Mouse (Mus musculus) stomach, embryonic 14.5 days (tissue): ENCODE measurements around the gene Poc1b. TPM values are rescaled to one million over a fixed set of nuclear protein-coding genes. Genes with fewer than 3 reads are reported as not detected.

Experiments used
- ATAC-seq: fragments of 200-750 bp; cut with Nextera tagmentation; 2 replicates; pipeline ENCODE4 v1.8.0; 2017; ENCODE audit warnings: low read depth, moderate TSS enrichment; ENCODE audit not compliant: insufficient number of reproducible peaks, insufficient read depth, low FRiP score
- H3K27ac ChIP-seq: fragments of 300-500 bp; sonication (generic); 2 replicates; pipeline ENCODE4 v1.5.1; 2014; ENCODE audit warnings: mild to moderate bottlenecking, low read length, moderate library complexity, mixed read lengths
- H3K27me3 ChIP-seq: fragments of 300-500 bp; sonication (generic); 2 replicates; pipeline ENCODE4 v1.6.1; 2014; ENCODE audit warnings: low read length, control low read depth, mixed read lengths; ENCODE audit not compliant: control insufficient read depth, insufficient read depth
- H3K36me3 ChIP-seq: fragments of 300-500 bp; sonication (generic); 2 replicates; pipeline ENCODE4 v1.6.1; 2014; ENCODE audit warnings: mild to moderate bottlenecking, control low read depth, low read length, moderate library complexity, mixed read lengths; ENCODE audit not compliant: control insufficient read depth, insufficient read depth
- H3K4me1 ChIP-seq: fragments of 300-500 bp; sonication (generic); 2 replicates; pipeline ENCODE4 v1.6.1; 2014; ENCODE audit warnings: low read length, control low read depth, mixed read lengths; ENCODE audit not compliant: control insufficient read depth, insufficient read depth
- H3K4me2 ChIP-seq: fragments of 300-500 bp; sonication (generic); replicated peaks from 2 replicates; pipeline ENCODE4 v1.6.1; 2014; ENCODE audit warnings: low read depth, low read length, control low read depth
- H3K4me3 ChIP-seq: fragments of 300-500 bp; sonication (generic); 2 replicates; pipeline ENCODE4 v1.5.1; 2014; ENCODE audit warnings: low read depth, low read length, control low read depth
- H3K9ac ChIP-seq: fragments of 300-500 bp; sonication (generic); replicated peaks from 2 replicates; pipeline ENCODE4 v1.6.1; 2014; ENCODE audit warnings: low read depth, mild to moderate bottlenecking, control low read depth, low read length, moderate library complexity, mixed read lengths
- H3K9me3 ChIP-seq: fragments of 300-500 bp; sonication (generic); 2 replicates; pipeline ENCODE4 v1.6.1; 2016; ENCODE audit warnings: low read depth, low read length, control low read depth; ENCODE audit not compliant: control insufficient read depth
- WGBS: fragments of 180-500 bp; shearing (Covaris S2); extraction: QIAGEN DNeasy Blood & Tissue Kit; methylation state at CpG from one replicate; pipeline ENCODE4 v1.1.7; 2014; 5-methylcytosine and 5-hydroxymethylcytosine counted together
- polyA plus RNA-seq: library from polyadenylated mRNA; unstranded; fragments of >200 nt; fragmentation: Nextera tagmentation; extraction: Ambion mirVana; gene quantifications from 2 replicates; pipeline ENCODE4 v1.2.1, GENCODE M21; 2014

Poc1b gene
- polyA plus RNA-seq, 1 experiment from 2014 or later: 24.9 TPM

- Histone ChIP-seq H3K9ac (no peak overlapping the region), H3K9me3 (no peaks in the 10 kb centered on the region), H3K27ac (no peak overlapping the region), H3K27me3 (no peaks in the 10 kb centered on the region), H3K4me1 (no peaks in the 10 kb centered on the region; the same call in 1 of the 2 replicates), H3K4me2 (no peak overlapping the region), H3K36me3 (no peaks in the 10 kb centered on the region), H3K4me3 (no peak overlapping the region)
- ATAC-seq: no peak
- WGBS: 73% methylated on average over 5 of the region's 5 CpGs
Observed at GRCm38 (mm10) chr10:99222726-99223125, 115.9 kb downstream of the Poc1b start.

- Histone ChIP-seq H3K4me2 (no peak overlapping the region), H3K36me3 (no peaks in the 10 kb centered on the region), H3K4me3 (no peak overlapping the region), H3K27me3 (no peaks in the 10 kb centered on the region), H3K27ac (no peak overlapping the region), H3K9me3 (no peaks in the 10 kb centered on the region), H3K4me1 (peaks cover 12% of the 10 kb centered on the region; the same call in 1 of the 2 replicates), H3K9ac (no peak overlapping the region)
- WGBS: 37% methylated on average over 3 of the region's 3 CpGs
- ATAC-seq: no peak
Observed at GRCm38 (mm10) chr10:99224218-99224617, 117.4 kb downstream of the Poc1b start.

GRCm38 (mm10) chr10:99226782-99227181, 119.9 kb downstream of the Poc1b start:
- H3K4me1 ChIP-seq: peaks cover 16% of the 10 kb centered on the region; the same call in 1 of the 2 replicates
- no peak overlapping the region for H3K4me3 ChIP-seq
- no peaks in the 10 kb centered on the region for H3K27me3 ChIP-seq
- H3K9ac ChIP-seq: no peak overlapping the region
- no peaks in the 10 kb centered on the region for H3K36me3 ChIP-seq
- H3K9me3 ChIP-seq: no peaks in the 10 kb centered on the region
- no peak overlapping the region for H3K27ac ChIP-seq
- no peak for ATAC-seq
- no peak overlapping the region for H3K4me2 ChIP-seq
- WGBS: 93% methylated on average over 5 of the region's 5 CpGs

GRCm38 (mm10) chr10:99227968-99228864, 121.4 kb downstream of the Poc1b start:
- Histone ChIP-seq H3K4me3 (no peak overlapping the region), H3K4me2 (no peak overlapping the region; the same call in 1 of the 2 replicates), H3K27me3 (no peaks in the 10 kb centered on the region), H3K4me1 (peaks cover 16% of the 10 kb centered on the region; the same call in 1 of the 2 replicates), H3K36me3 (no peaks in the 10 kb centered on the region), H3K9ac (no peak overlapping the region), H3K9me3 (no peaks in the 10 kb centered on the region), H3K27ac (peak overlapping the region; percentile 49; the same call in 1 of the 2 replicates)
- WGBS: 35% methylated on average over 17 of the region's 17 CpGs
- no peak for ATAC-seq

GRCm38 (mm10) chr10:99229031-99229684, 122.3 kb downstream of the Poc1b start:
- H3K4me3 ChIP-seq: no peak overlapping the region; the same call in 1 of the 2 replicates
- WGBS: 8% methylated on average over 16 of the region's 16 CpGs
- H3K36me3 ChIP-seq: no peaks in the 10 kb centered on the region
- H3K4me1 ChIP-seq: peaks cover 16% of the 10 kb centered on the region; the same call in 1 of the 2 replicates
- peak overlapping the region; percentile 30 for H3K4me2 ChIP-seq
- no peaks in the 10 kb centered on the region for H3K27me3 ChIP-seq
- H3K27ac ChIP-seq: peak overlapping the region; percentile 67; the same call in 1 of the 2 replicates
- no peaks in the 10 kb centered on the region for H3K9me3 ChIP-seq
- no peak overlapping the region for H3K9ac ChIP-seq
- no peak for ATAC-seq

- 62% methylated on average over 7 of the region's 7 CpGs for WGBS
- H3K27ac ChIP-seq: no peak overlapping the region
Observed at GRCm38 (mm10) chr10:99232518-99233227, 125.8 kb downstream of the Poc1b start.

GRCm38 (mm10) chr10:99234336-99234735, 127.5 kb downstream of the Poc1b start:
- ATAC-seq: no peak
- H3K27me3 ChIP-seq: no peaks in the 10 kb centered on the region
- no peak overlapping the region for H3K4me3 ChIP-seq
- H3K9me3 ChIP-seq: no peaks in the 10 kb centered on the region
- WGBS: 85% methylated on average over 8 of the region's 8 CpGs
- 0 out of 2 replicates have a peak, but pooled peaks cover 3% of the 10 kb centered on the region for H3K4me1 ChIP-seq
- no peak overlapping the region for H3K27ac ChIP-seq
- no peak overlapping the region for H3K9ac ChIP-seq
- H3K4me2 ChIP-seq: no peak overlapping the region
- H3K36me3 ChIP-seq: no peaks in the 10 kb centered on the region

More at GRCm38 (mm10) chr10:99232518-99233227, 125.8 kb downstream of the Poc1b start:
- Histone ChIP-seq H3K4me1 (peaks cover 16% of the 10 kb centered on the region; the same call in 1 of the 2 replicates), H3K9me3 (no peaks in the 10 kb centered on the region), H3K4me3 (no peak overlapping the region), H3K27me3 (no peaks in the 10 kb centered on the region), H3K36me3 (no peaks in the 10 kb centered on the region), H3K4me2 (no peak overlapping the region), H3K9ac (no peak overlapping the region)
- no peak for ATAC-seq

- no peak overlapping the region for H3K27ac ChIP-seq
- no peak for ATAC-seq
- no peak overlapping the region for H3K4me3 ChIP-seq
- no peaks in the 10 kb centered on the region for H3K9me3 ChIP-seq
- H3K27me3 ChIP-seq: no peaks in the 10 kb centered on the region
- H3K4me1 ChIP-seq: no peaks in the 10 kb centered on the region
- H3K36me3 ChIP-seq: no peaks in the 10 kb centered on the region
- 92% methylated on average over 9 of the region's 9 CpGs for WGBS
- H3K9ac ChIP-seq: no peak overlapping the region
- H3K4me2 ChIP-seq: no peak overlapping the region
Observed at GRCm38 (mm10) chr10:99235081-99235480, 128.2 kb downstream of the Poc1b start.
